Mouse (Mus musculus): ENCODE results near the gene Gga2.

DNA sequence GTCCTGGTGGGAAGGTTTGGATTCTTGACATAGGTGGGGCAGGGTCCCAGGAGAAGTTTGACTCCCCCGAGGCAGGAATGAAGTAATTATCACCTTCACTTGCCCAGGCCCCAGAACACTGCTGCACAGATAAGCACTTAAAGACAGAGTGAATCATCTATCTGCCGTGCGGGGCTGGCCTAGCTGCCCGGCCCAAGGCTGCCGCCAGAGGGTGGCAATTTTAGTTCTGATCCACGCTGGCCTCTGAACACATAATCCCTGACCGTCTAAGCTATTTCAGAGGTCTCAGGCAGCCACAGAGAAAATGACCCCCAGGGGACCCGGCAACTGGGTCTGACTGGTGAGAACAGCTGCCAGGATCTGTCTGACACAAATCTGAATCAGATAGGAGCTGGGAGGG is 5.9 kb downstream of the Gga2 start:
- TF ChIP-seq MEF2A (IDR thresholded peaks at IDR 0.05; ENCODE audit: extremely low read depth, insufficient replicate concordance, low read depth, low read length, poor library complexity, severe bottlenecking) (no peak), CTCF (IDR thresholded peaks at IDR 0.05 in 2 of 3, conservative IDR thresholded peaks at IDR 0.05 in 1 of 3; ENCODE audit: control insufficient read depth in 1 of 3, insufficient read depth in 1 of 3, low read depth in 2 of 3, low read length in 3 of 3, poor library complexity in 1 of 3, severe bottlenecking in 1 of 3) (peak; percentile 21 to 41 (median 29); a peak in 4 of 6 replicates), POLR2AphosphoS2 (IDR thresholded peaks at IDR 0.05; ENCODE audit: low read length) (no peak), USF1 (IDR thresholded peaks at IDR 0.05; ENCODE audit: low read depth, low read length) (no peak), EP300 (IDR thresholded peaks at IDR 0.05; ENCODE audit: low read depth in 1 of 2, low read length in 2 of 2) (peak; percentile 25 to 44; a peak in 2 of 4 replicates), TAL1 (IDR thresholded peaks at IDR 0.05; ENCODE audit: low read length) (no peak)

Data from MEL (cell line).